8 mouse cellular contexts compared by ENCODE assay signal in genomic region chr17:29436484-29436870, GRCm38 (mm10). TPM values are rescaled to one million over a fixed set of nuclear protein-coding genes. Genes with fewer than 3 reads are reported as not detected.
DNase-seq lines count a peak whose midpoint lies in the region; ATAC-seq and TF ChIP-seq lines count a peak whose summit lies in the region.
"Not testable (repeated sequence)": the region's sequence is repeated elsewhere in the genome, so short reads cannot be mapped to it uniquely, and the experiment has no call there.

No protein-coding gene starts in this region.

- ATAC-seq in embryonic facial prominence, embryonic 11.5 days (replicated peaks; ENCODE audit: insufficient number of reproducible peaks, low FRiP score, low TSS enrichment, low read depth); forebrain, postnatal 0 days; hindbrain, embryonic 11.5 days (ENCODE audit: low FRiP score); kidney, embryonic 15.5 days (replicated peaks; ENCODE audit: low FRiP score); liver, embryonic 13.5 days (ENCODE audit: low read depth): not testable (repeated sequence)
- ATAC-seq in midbrain, embryonic 12.5 days (ENCODE audit: low FRiP score, low read depth): peak; percentile 24; the same call in 1 of the 2 replicates

- peak overlapping the region; percentile 84 for H3K27ac ChIP-seq in embryonic facial prominence, embryonic 11.5 days (replicated peaks; ENCODE audit: low read depth, low read length)
- peak overlapping the region; percentile 87 for H3K27ac ChIP-seq in forebrain, postnatal 0 days (ENCODE audit: low read depth, low read length)
- H3K27ac ChIP-seq in hindbrain, embryonic 11.5 days (ENCODE audit: low read depth, low read length): peak overlapping the region; percentile 95
- H3K27ac ChIP-seq in kidney, embryonic 15.5 days: peak overlapping the region; percentile 92
- H3K27ac ChIP-seq in liver, embryonic 13.5 days: peak overlapping the region; percentile 99
- H3K27ac ChIP-seq in midbrain, embryonic 12.5 days (replicated peaks): peak overlapping the region; percentile 93
- H3K27ac ChIP-seq in small intestine, adult 2 months (ENCODE audit: insufficient read depth, low read depth, low read length): peak overlapping the region; percentile 48

- not testable (repeated sequence) for H3K9me3 ChIP-seq in embryonic facial prominence, embryonic 11.5 days (replicated peaks; ENCODE audit: control insufficient read depth, low read length); forebrain, postnatal 0 days (ENCODE audit: low read length); hindbrain, embryonic 11.5 days (ENCODE audit: control insufficient read depth, low read length); kidney, embryonic 15.5 days (replicated peaks); liver, embryonic 13.5 days (replicated peaks); midbrain, embryonic 12.5 days

- 65% methylated on average over 9 of the region's 9 CpGs for WGBS in embryonic facial prominence, embryonic 11.5 days
- 70% methylated on average over 8 of the region's 9 CpGs for WGBS in forebrain, postnatal 0 days
- WGBS in hindbrain, embryonic 11.5 days: 62% methylated on average over 8 of the region's 9 CpGs
- WGBS in kidney, embryonic 15.5 days: 71% methylated on average over 9 of the region's 9 CpGs
- WGBS in liver, embryonic 13.5 days (ENCODE audit: insufficient replicate concordance): 75% methylated on average over 8 of the region's 9 CpGs
- whole genome bisulfite sequencing in midbrain, embryonic 12.5 days: 70% methylated on average over 9 of the region's 9 CpGs
- WGBS in small intestine, adult 2 months: 87% methylated on average over 9 of the region's 9 CpGs

- H3ac ChIP-seq in C2C12 (ENCODE audit: control insufficient read depth, insufficient read length, low read depth): peak overlapping the region; percentile 28

- H3K79me3 ChIP-seq in C2C12 (ENCODE audit: low read depth): not testable (repeated sequence)

- H3K4me2 ChIP-seq in embryonic facial prominence, embryonic 11.5 days (ENCODE audit: low read depth, low read length): peak overlapping the region; percentile 54
- H3K4me2 ChIP-seq in forebrain, postnatal 0 days (ENCODE audit: low read depth): peak overlapping the region; percentile 52
- peak overlapping the region; percentile 56; the same call in 1 of the 2 replicates for H3K4me2 ChIP-seq in hindbrain, embryonic 11.5 days (replicated peaks; ENCODE audit: low read depth, low read length)
- peak overlapping the region; percentile 80 for H3K4me2 ChIP-seq in kidney, embryonic 15.5 days
- H3K4me2 ChIP-seq in liver, embryonic 13.5 days: peak overlapping the region; percentile 79
- H3K4me2 ChIP-seq in midbrain, embryonic 12.5 days (replicated peaks): peak overlapping the region; percentile 61

- H3K27me3 ChIP-seq in C2C12 (ENCODE audit: control insufficient read depth, insufficient read depth, insufficient read length); embryonic facial prominence, embryonic 11.5 days (ENCODE audit: control insufficient read depth, insufficient read depth, low read length); forebrain, postnatal 0 days (ENCODE audit: insufficient read depth, low read length); hindbrain, embryonic 11.5 days (ENCODE audit: control insufficient read depth, insufficient read depth, low read length); kidney, embryonic 15.5 days; liver, embryonic 13.5 days; midbrain, embryonic 12.5 days; small intestine, adult 2 months (ENCODE audit: control insufficient read depth, insufficient read depth, low read length): not testable (repeated sequence)

- H3K4me3 ChIP-seq in C2C12 (ENCODE audit: insufficient read depth, poor library complexity, severe bottlenecking); hindbrain, embryonic 11.5 days (ENCODE audit: low read depth, low read length): not testable (repeated sequence)
- peak overlapping the region; percentile 28; the same call in 1 of the 2 replicates for H3K4me3 ChIP-seq in embryonic facial prominence, embryonic 11.5 days (ENCODE audit: low read depth, low read length)
- peak overlapping the region; percentile 39 for H3K4me3 ChIP-seq in forebrain, postnatal 0 days (ENCODE audit: low read depth, low read length)
- H3K4me3 ChIP-seq in kidney, embryonic 15.5 days (replicated peaks): peak overlapping the region; percentile 46; the same call in 1 of the 2 replicates
- peak overlapping the region; percentile 66 for H3K4me3 ChIP-seq in liver, embryonic 13.5 days (replicated peaks)
- 0 out of 2 replicates have a peak overlapping the region, but pooled peaks have one; percentile 35 for H3K4me3 ChIP-seq in midbrain, embryonic 12.5 days
- H3K4me3 ChIP-seq in small intestine, adult 2 months (ENCODE audit: low read depth, low read length): peak overlapping the region; percentile 57

- not testable (repeated sequence) for TF ChIP-seq CTCF in C2C12 (IDR thresholded peaks at IDR 0.05; ENCODE audit: control insufficient read depth, insufficient read depth, insufficient read length); forebrain, postnatal 0 days (IDR thresholded peaks at IDR 0.05; ENCODE audit: low read depth); small intestine, adult 2 months (IDR thresholded peaks at IDR 0.05; ENCODE audit: extremely low read depth, insufficient read length, insufficient replicate concordance, low read depth, low read length)

- peak overlapping the region; percentile 32 for H3K9ac ChIP-seq in embryonic facial prominence, embryonic 11.5 days (replicated peaks; ENCODE audit: low read length)
- H3K9ac ChIP-seq in forebrain, postnatal 0 days: peak overlapping the region; percentile 68
- H3K9ac ChIP-seq in hindbrain, embryonic 11.5 days (ENCODE audit: low read depth, low read length): 0 out of 2 replicates have a peak overlapping the region, but pooled peaks have one; percentile 49
- peak overlapping the region; percentile 27; the same call in 1 of the 2 replicates for H3K9ac ChIP-seq in kidney, embryonic 15.5 days
- H3K9ac ChIP-seq in liver, embryonic 13.5 days: peak overlapping the region; percentile 89
- not testable (repeated sequence) for H3K9ac ChIP-seq in midbrain, embryonic 12.5 days (replicated peaks)

- H3K79me2 ChIP-seq in C2C12 (ENCODE audit: control insufficient read depth, insufficient read depth): not testable (repeated sequence)

- H3K36me3 ChIP-seq in C2C12 (ENCODE audit: control insufficient read depth, insufficient read depth); embryonic facial prominence, embryonic 11.5 days (replicated peaks; ENCODE audit: control insufficient read depth, insufficient read depth, low read depth, low read length); forebrain, postnatal 0 days (ENCODE audit: insufficient read depth); hindbrain, embryonic 11.5 days (ENCODE audit: control insufficient read depth, insufficient read depth, low read length); kidney, embryonic 15.5 days; liver, embryonic 13.5 days; midbrain, embryonic 12.5 days; small intestine, adult 2 months (ENCODE audit: control insufficient read depth, insufficient read depth, low read length): not testable (repeated sequence)

- not testable (repeated sequence) for H3K4me1 ChIP-seq in embryonic facial prominence, embryonic 11.5 days (ENCODE audit: control insufficient read depth, insufficient read depth, low read length); forebrain, postnatal 0 days (ENCODE audit: insufficient read depth); hindbrain, embryonic 11.5 days (replicated peaks; ENCODE audit: control insufficient read depth, insufficient read depth, low read length)
- H3K4me1 ChIP-seq in kidney, embryonic 15.5 days: peaks cover 46% of the 10 kb centered on the region
- peaks cover 99% of the 10 kb centered on the region for H3K4me1 ChIP-seq in liver, embryonic 13.5 days (replicated peaks)
- H3K4me1 ChIP-seq in midbrain, embryonic 12.5 days: peaks cover 22% of the 10 kb centered on the region
- H3K4me1 ChIP-seq in small intestine, adult 2 months (ENCODE audit: control insufficient read depth, insufficient read depth, insufficient read length, low read length): peaks cover 46% of the 10 kb centered on the region

- TF ChIP-seq POLR2A in small intestine, adult 2 months (IDR thresholded peaks at IDR 0.05; ENCODE audit: low read depth, low read length): not testable (repeated sequence)

- not testable (repeated sequence) for DNase-seq in embryonic facial prominence, embryonic 11.5 days (ENCODE audit: low spot score); forebrain, postnatal 0 days; hindbrain, embryonic 11.5 days (ENCODE audit: low spot score); liver, embryonic 13.5 days

RNA-seq across cellular contexts. Expression of gene Pim1, which starts 54.1 kb away (rescaled TPM):
- polyA plus RNA-seq in C2C12 (2012; fragmentation: generic; extraction: Trizol): 4.8 TPM
- polyA plus RNA-seq in embryonic facial prominence, embryonic 11.5 days (2014; fragmentation: Nextera tagmentation; extraction: Ambion mirVana): 17.6 and 19.2 TPM in 2 replicates
- 8.7 and 14.6 TPM in 2 replicates for total RNA-seq in forebrain, postnatal 0 days (2014; rRNA removed)
- polyA plus RNA-seq in forebrain, postnatal 0 days (2015; fragmentation: Nextera tagmentation; extraction: Ambion mirVana): 10.3 and 12.0 TPM in 2 replicates
- 16.8 and 18.1 TPM in 2 replicates for polyA plus RNA-seq in hindbrain, embryonic 11.5 days (2014; fragmentation: Nextera tagmentation; extraction: Ambion mirVana)
- polyA plus RNA-seq in kidney, embryonic 15.5 days (2015; fragmentation: Nextera tagmentation; extraction: Ambion mirVana): 17.8 and 17.9 TPM in 2 replicates
- polyA plus RNA-seq in liver, embryonic 13.5 days (2015; fragmentation: Nextera tagmentation; extraction: Ambion mirVana): 105 and 110 TPM in 2 replicates
- polyA plus RNA-seq in midbrain, embryonic 12.5 days (2016; fragmentation: Nextera tagmentation; extraction: Ambion mirVana): 16.8 and 16.9 TPM in 2 replicates
- polyA plus RNA-seq in small intestine, adult 2 months (2012; rRNA removed): 38.9 and 160 TPM in 2 replicates

Comparison
In these comparisons a context has a peak if more than half of its experiments do, and no peak if none do; other contexts are left out.
1. H3K27ac ChIP-seq: peak in every context shown above with its lines; median percentile 99 in liver, embryonic 13.5 days; 95 in hindbrain, embryonic 11.5 days; 93 in midbrain, embryonic 12.5 days; 92 in kidney, embryonic 15.5 days; 87 in forebrain, postnatal 0 days; 84 in embryonic facial prominence, embryonic 11.5 days; 48 in small intestine, adult 2 months.